Mouse (Mus musculus): ENCODE results near the gene Prom1. TPM values are rescaled to one million over a fixed set of nuclear protein-coding genes. Genes with fewer than 3 reads are reported as not detected.
A peak's percentile ranks its signal among the peaks of the same experiment; 100 is the strongest.

The Prom1 gene
- polyA plus RNA-seq, 1 experiment from 2014 or later, result 52.4 TPM

- no peak overlapping the region for H3K27ac ChIP-seq
- WGBS, result 87% methylated on average over 1 of the region's 1 CpGs
Measured at GRCm38 (mm10) chr5:44075432-44075831, 26.4 kb downstream of the Prom1 start.

DNA sequence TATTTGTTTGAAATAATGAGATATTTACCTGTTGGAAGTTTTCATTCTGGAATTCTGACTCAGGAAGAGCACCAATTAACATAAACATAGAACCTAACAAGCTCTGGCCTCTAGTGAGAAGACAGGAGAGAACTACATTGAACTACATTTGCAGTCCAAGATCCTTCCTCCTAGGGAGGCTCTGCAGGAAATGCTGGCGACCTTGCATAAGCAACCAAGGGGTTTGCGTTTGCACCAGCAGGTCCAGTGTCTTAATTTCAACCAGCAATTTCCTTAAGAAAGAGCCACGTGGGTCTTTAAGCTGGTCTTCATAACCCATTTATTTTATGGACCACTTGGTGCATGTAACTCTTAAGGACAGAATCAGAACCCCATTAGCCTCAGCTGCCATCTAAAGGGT, 28.2 kb downstream of the Prom1 start:
- Histone ChIP-seq H3K9me3 (no peaks in the 10 kb centered on the region), H3K4me2 (no peak overlapping the region), H3K36me3 (no peaks in the 10 kb centered on the region), H3K27me3 (replicated peaks) (no peaks in the 10 kb centered on the region), H3K27ac (no peak overlapping the region), H3K4me1 (no peaks in the 10 kb centered on the region), H3K9ac (no peak overlapping the region), H3K4me3 (replicated peaks) (no peak overlapping the region)
- WGBS, result 71% methylated on average over 3 of the region's 3 CpGs
- no peak for ATAC-seq (ENCODE audit: insufficient read depth, low FRiP score, low read depth)

More at GRCm38 (mm10) chr5:44075432-44075831, 26.4 kb downstream of the Prom1 start:
- Histone ChIP-seq H3K9me3 (no peaks in the 10 kb centered on the region), H3K36me3 (no peaks in the 10 kb centered on the region), H3K27me3 (replicated peaks) (no peaks in the 10 kb centered on the region), H3K4me3 (replicated peaks) (no peak overlapping the region), H3K9ac (no peak overlapping the region), H3K4me1 (no peaks in the 10 kb centered on the region), H3K4me2 (no peak overlapping the region)
- no peak for ATAC-seq (ENCODE audit: insufficient read depth, low FRiP score, low read depth)

DNA sequence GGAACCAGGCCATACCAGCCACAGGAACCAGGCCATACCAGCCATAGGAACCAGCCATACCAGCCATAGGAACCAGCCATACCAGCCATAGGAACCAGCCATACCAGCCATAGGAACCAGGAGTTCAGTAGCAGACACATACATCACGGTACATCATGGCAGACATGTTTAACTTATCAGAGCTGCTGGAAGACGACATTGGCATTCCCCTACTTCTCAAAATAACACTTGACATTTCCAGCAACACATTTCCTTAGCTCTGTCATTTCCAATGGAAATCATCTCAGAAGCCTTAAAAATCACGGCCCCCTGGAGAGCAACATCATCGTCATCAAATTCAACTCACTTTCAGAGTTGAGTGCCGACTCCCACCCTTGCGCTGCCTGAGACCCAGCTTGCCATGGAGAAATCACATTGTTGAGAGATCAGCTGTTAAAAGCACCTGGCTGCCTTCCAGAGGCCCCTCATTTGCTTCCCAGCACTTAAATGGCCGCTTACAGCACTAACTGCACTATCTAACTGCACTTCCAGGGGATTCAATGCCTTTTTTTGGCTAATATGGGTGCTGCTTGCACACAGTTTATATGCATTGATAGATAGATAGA, 31.2 kb downstream of the Prom1 start:
- Histone ChIP-seq H3K9me3 (no peaks in the 10 kb centered on the region), H3K4me3 (replicated peaks) (no peak overlapping the region), H3K27ac (no peak overlapping the region), H3K36me3 (no peaks in the 10 kb centered on the region), H3K9ac (no peak overlapping the region), H3K27me3 (replicated peaks) (no peaks in the 10 kb centered on the region), H3K4me2 (no peak overlapping the region), H3K4me1 (no peaks in the 10 kb centered on the region)
- WGBS, result 80% methylated on average over 7 of the region's 7 CpGs
- no peak for ATAC-seq (ENCODE audit: insufficient read depth, low FRiP score, low read depth)

GRCm38 (mm10) chr5:44058258-44058657, 43.6 kb downstream of the Prom1 start:
- 86% methylated on average over 3 of the region's 3 CpGs for WGBS
- H3K4me1 ChIP-seq, result no peaks in the 10 kb centered on the region

DNA sequence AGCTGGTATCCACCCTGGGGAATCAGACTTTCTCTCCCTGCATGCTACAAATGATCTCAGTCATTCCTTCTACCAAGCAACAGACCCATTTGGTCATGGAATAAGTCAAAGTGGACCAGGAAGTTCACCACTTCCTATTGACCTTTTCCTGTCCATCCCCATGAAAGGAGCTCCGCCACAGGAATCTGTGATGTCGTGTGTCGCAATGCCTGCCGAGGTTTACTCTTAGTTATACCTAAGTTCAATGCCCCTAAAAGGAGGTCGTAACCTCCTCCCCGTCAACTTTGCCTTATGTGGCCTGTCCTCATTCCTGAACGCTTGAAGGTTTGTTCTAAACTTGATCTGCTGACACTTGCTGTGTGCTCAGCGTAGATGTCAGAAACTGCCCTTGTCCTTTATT, 51.6 kb downstream of the Prom1 start:
- H3K27me3 ChIP-seq (replicated peaks), result no peaks in the 10 kb centered on the region
- no peaks in the 10 kb centered on the region for H3K4me1 ChIP-seq
- no peak for ATAC-seq (ENCODE audit: insufficient read depth, low FRiP score, low read depth)
- 55% methylated on average over 8 of the region's 8 CpGs for WGBS
- H3K4me3 ChIP-seq (replicated peaks), result no peak overlapping the region
- no peak overlapping the region for H3K4me2 ChIP-seq
- no peak overlapping the region for H3K27ac ChIP-seq
- no peaks in the 10 kb centered on the region for H3K36me3 ChIP-seq
- no peaks in the 10 kb centered on the region for H3K9me3 ChIP-seq
- no peak overlapping the region for H3K9ac ChIP-seq

More at GRCm38 (mm10) chr5:44058258-44058657, 43.6 kb downstream of the Prom1 start:
- no peak for ATAC-seq (ENCODE audit: insufficient read depth, low FRiP score, low read depth)
- H3K27ac ChIP-seq, result no peak overlapping the region
- H3K9ac ChIP-seq, result no peak overlapping the region
- no peaks in the 10 kb centered on the region for H3K9me3 ChIP-seq
- no peaks in the 10 kb centered on the region for H3K36me3 ChIP-seq
- no peak overlapping the region for H3K4me3 ChIP-seq (replicated peaks)
- H3K4me2 ChIP-seq, result no peak overlapping the region
- no peaks in the 10 kb centered on the region for H3K27me3 ChIP-seq (replicated peaks)

DNA sequence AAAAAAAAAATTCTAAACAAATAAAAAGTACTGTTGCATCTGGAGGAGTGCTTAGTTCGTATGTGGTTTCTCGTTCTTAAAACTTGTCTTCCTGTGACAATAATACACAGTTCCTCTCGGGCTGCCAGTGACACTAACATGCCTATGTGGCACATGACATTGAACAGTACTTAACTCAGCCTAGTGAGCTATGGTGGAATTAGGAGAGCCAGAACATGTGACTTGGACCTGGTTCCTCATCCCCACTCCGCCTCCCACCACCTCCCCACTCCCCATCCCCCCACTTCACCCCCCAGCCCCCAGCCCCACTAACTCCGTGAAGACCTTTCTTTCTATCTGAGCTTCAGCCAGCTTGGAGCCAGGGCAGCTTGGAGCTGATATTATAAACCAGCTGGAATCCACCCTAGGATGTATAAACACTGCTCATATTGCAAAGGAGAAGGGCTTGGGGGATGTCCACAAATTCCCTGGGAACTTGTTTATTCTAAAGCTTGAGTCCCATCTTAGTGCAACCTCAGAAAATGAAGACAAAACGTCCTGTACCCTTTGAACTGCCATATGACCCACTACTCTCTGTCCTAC, 52.3 kb downstream of the Prom1 start:
- H3K9ac ChIP-seq, result no peak overlapping the region
- 30% methylated on average over 6 of the region's 6 CpGs for WGBS
- H3K4me3 ChIP-seq (replicated peaks), result no peak overlapping the region
- H3K4me2 ChIP-seq, result 0 out of 2 replicates have a peak overlapping the region, but pooled peaks have one; percentile 5
- no peak; the same call in 1 of the 2 replicates for ATAC-seq (ENCODE audit: insufficient read depth, low FRiP score, low read depth)
- peak overlapping the region; percentile 54; the same call in 1 of the 2 replicates for H3K27ac ChIP-seq
- no peaks in the 10 kb centered on the region for H3K9me3 ChIP-seq
- no peaks in the 10 kb centered on the region for H3K4me1 ChIP-seq
- H3K27me3 ChIP-seq (replicated peaks), result no peaks in the 10 kb centered on the region
- H3K36me3 ChIP-seq, result no peaks in the 10 kb centered on the region

- Histone ChIP-seq H3K4me1 (no peaks in the 10 kb centered on the region), H3K4me2 (no peak overlapping the region), H3K27ac (no peak overlapping the region; the same call in 1 of the 2 replicates), H3K36me3 (no peaks in the 10 kb centered on the region), H3K4me3 (replicated peaks) (no peak overlapping the region), H3K9me3 (no peaks in the 10 kb centered on the region), H3K9ac (no peak overlapping the region), H3K27me3 (replicated peaks) (no peaks in the 10 kb centered on the region)
- WGBS, result 38% methylated on average over 5 of the region's 5 CpGs
- no peak for ATAC-seq (ENCODE audit: insufficient read depth, low FRiP score, low read depth)
Measured at GRCm38 (mm10) chr5:44048568-44049363, 53.1 kb downstream of the Prom1 start.

DNA sequence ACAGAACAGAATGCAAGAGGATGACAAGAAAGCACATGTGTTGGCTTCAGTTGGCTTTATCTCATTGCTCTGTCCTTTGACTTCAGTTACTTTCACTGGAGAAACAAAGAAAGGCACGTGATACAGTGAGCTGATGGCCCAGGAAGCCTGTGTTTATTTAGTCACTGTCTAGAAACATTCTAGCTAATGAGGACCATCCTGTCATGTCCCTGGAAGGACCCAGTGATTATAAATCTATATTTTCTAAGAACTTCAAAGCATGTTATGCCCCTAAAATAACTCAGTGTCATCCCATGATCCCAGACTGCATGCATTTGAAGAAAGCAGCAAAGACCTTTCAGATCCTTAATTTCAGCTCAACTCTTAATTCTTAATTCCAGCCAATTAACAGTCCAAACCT, 60.1 kb downstream of the Prom1 start:
- Histone ChIP-seq H3K9me3 (no peaks in the 10 kb centered on the region), H3K4me3 (replicated peaks) (no peak overlapping the region), H3K4me1 (no peaks in the 10 kb centered on the region), H3K27ac (no peak overlapping the region), H3K36me3 (no peaks in the 10 kb centered on the region), H3K4me2 (no peak overlapping the region), H3K9ac (no peak overlapping the region), H3K27me3 (replicated peaks) (no peaks in the 10 kb centered on the region)
- WGBS, result 19% methylated on average over 1 of the region's 1 CpGs
- no peak for ATAC-seq (ENCODE audit: insufficient read depth, low FRiP score, low read depth)

DNA sequence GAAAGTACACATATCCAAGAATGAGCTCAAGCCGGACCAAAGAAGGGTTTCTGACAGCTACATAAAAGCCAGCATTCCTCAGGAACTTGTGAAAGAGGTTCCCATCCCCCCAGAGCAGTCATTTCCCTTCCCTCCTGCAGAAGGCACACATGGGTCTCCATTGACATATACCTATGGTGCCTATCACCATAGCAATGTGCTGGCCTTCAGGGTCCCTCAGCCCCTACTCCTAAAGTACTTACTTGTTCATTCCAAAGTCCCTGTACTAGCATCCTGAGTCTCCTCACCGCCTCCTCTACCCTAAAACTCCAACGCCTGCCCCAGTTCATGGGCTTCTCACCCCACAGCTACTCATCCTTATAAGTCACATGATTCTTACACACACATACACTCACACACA, 60.8 kb downstream of the Prom1 start:
- no peaks in the 10 kb centered on the region for H3K9me3 ChIP-seq
- H3K4me3 ChIP-seq (replicated peaks), result no peak overlapping the region
- WGBS, result 81% methylated on average over 3 of the region's 3 CpGs
- H3K27ac ChIP-seq, result no peak overlapping the region
- no peak overlapping the region for H3K4me2 ChIP-seq
- H3K36me3 ChIP-seq, result no peaks in the 10 kb centered on the region
- no peak for ATAC-seq (ENCODE audit: insufficient read depth, low FRiP score, low read depth)
- H3K9ac ChIP-seq, result no peak overlapping the region
- H3K4me1 ChIP-seq, result no peaks in the 10 kb centered on the region
- H3K27me3 ChIP-seq (replicated peaks), result no peaks in the 10 kb centered on the region

DNA sequence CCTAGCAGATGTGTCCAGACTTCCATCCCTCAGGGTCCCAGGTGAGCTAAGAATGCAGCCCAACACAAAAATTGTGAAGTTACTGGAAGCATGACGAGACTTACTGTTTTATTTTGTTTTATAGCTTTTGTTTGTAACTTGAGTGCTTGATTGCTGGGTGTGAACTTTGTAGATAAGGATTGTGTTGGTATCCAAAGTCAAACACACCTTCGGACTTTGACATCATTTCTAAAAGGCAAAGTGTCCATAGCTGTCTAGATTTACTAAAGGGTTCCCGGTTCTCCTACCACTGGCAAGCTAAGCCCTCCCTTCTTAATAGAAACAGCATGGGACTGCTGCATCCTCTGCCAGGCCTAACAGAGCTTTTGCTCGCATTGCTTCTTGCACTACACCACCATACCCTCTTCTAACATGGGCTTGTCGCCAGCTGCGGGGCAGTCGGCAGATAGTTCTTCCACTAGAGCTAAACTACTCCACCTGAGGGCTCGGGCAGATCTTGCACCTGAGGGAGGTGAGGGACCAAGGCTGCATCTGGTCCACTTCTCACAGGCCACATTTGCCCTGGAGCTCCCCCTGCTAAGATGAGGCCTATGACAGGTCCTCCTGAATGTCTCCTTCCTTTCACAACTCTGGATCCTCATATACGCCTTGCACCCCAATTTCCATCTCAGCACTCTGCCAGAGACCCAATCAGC, 103.4 kb downstream of the Prom1 start:
- Histone ChIP-seq H3K9me3 (no peaks in the 10 kb centered on the region), H3K36me3 (no peaks in the 10 kb centered on the region), H3K27ac (no peak overlapping the region), H3K4me2 (no peak overlapping the region), H3K4me3 (replicated peaks) (no peak overlapping the region), H3K4me1 (no peaks in the 10 kb centered on the region), H3K9ac (no peak overlapping the region), H3K27me3 (replicated peaks) (no peaks in the 10 kb centered on the region)
- WGBS, result 83% methylated on average over 9 of the region's 9 CpGs
- ATAC-seq (ENCODE audit: insufficient read depth, low FRiP score, low read depth), result no peak

DNA sequence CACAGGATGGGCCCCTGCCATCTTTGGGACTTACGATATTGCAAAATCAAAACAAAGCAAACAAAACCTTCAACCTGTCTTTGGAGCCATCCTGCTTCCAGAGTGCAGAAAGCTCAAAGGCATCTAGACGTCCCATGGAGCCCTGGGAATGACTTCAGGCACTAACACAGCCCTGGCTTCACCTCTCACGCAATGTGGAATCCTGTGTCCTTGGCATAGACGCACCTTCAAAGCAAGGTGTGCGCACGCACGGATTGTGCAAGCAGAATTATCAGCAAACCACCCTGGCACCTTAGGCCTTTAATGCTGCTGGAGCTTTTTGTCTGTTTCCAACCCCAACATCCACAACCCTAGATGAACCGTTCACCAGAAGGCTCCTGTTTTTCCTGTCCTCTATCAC, 104.2 kb downstream of the Prom1 start:
- no peaks in the 10 kb centered on the region for H3K27me3 ChIP-seq (replicated peaks)
- H3K4me3 ChIP-seq (replicated peaks), result no peak overlapping the region
- ATAC-seq (ENCODE audit: insufficient read depth, low FRiP score, low read depth), result no peak
- no peak overlapping the region for H3K27ac ChIP-seq
- no peaks in the 10 kb centered on the region for H3K9me3 ChIP-seq
- H3K4me2 ChIP-seq, result no peak overlapping the region
- no peaks in the 10 kb centered on the region for H3K4me1 ChIP-seq
- no peak overlapping the region for H3K9ac ChIP-seq
- H3K36me3 ChIP-seq, result no peaks in the 10 kb centered on the region
- 83% methylated on average over 8 of the region's 8 CpGs for WGBS

DNA sequence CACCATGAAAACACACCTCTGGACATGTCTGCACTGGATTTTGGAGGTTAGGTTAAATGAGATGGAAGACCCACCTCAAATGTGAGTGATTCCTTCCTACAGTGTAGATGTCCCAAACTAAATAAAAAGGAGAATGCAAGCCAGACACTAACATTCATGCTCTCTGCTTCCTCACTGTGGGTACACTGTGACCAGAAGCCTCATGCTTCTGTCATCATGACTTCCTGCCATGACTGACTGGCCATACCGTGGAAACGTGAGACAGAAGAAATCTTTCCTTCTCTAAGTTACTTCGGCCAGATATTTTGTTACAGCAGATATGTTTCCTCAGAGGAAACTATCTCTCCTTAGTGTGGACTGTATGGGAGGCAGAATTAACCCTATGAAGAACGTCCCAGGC, 105.7 kb downstream of the Prom1 start:
- Histone ChIP-seq H3K9ac (no peak overlapping the region), H3K27ac (no peak overlapping the region), H3K9me3 (no peaks in the 10 kb centered on the region), H3K4me2 (no peak overlapping the region), H3K4me1 (no peaks in the 10 kb centered on the region), H3K36me3 (no peaks in the 10 kb centered on the region), H3K4me3 (replicated peaks) (no peak overlapping the region), H3K27me3 (replicated peaks) (no peaks in the 10 kb centered on the region)
- no peak for ATAC-seq (ENCODE audit: insufficient read depth, low FRiP score, low read depth)
- 71% methylated on average over 4 of the region's 4 CpGs for WGBS
